Mouse (Mus musculus): Measurements from ENCODE around the gene Trim17.
A peak's percentile ranks its signal among the peaks of the same experiment; 100 is the strongest.

Gene Trim17

DNA sequence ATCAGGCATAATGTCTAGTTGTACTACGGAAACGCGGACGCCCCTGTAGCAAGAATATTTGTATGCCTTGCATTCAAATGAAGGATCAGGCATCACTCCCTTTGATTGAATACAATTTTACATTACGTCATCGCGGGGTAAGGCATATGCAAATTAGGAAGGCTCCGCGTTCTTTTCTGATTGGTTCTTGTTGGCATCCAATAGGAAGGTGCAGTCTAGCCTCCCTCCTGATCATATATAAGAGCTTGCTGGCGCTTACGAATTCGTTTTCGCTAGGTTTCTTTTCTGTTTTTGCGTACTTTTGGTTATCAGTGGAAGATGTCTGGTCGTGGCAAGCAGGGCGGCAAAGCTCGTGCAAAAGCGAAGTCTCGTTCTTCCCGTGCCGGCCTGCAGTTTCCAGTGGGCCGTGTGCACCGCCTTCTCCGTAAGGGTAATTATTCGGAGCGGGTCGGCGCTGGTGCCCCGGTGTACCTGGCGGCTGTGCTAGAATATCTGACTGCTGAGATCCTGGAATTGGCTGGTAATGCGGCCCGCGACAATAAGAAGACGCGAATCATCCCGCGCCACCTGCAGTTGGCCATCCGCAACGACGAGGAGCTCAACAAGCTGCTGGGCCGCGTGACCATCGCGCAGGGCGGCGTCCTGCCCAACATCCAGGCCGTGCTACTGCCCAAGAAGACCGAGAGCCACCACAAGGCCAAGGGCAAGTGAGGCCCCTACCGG is at the start of gene Trim17, which contains the start of gene Hist3h2a:
Gene Trim17 (plus strand): TSS at position 266 of the 723 bp plus-strand sequence.
Gene Hist3h2a (plus strand): TSS at position 266 of the 723 bp plus-strand sequence.
- DNase-seq (ENCODE audit: low spot score): peak; percentile 98

DNA sequence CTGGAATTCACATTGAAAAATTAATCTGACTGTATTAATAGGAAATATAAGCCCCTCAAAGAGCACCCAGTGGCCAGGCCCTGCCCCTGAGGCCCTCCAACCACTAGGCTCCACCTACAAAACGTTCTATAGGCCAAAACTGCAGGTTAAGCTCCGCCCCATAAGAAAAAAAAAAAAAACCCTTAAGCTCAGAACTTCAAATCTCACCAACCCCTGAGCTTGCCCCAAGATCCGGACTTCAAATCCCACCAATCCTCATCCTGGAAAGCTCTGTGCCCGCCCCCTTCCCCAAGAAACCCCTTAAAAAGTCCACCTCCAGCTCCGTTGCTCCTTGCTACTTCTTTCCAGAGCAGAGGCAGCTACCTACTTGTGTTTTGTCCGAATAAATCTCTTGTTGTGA is 49.6 kb upstream of the Trim17 start:
- DNase-seq (ENCODE audit: low spot score): no peak

DNA sequence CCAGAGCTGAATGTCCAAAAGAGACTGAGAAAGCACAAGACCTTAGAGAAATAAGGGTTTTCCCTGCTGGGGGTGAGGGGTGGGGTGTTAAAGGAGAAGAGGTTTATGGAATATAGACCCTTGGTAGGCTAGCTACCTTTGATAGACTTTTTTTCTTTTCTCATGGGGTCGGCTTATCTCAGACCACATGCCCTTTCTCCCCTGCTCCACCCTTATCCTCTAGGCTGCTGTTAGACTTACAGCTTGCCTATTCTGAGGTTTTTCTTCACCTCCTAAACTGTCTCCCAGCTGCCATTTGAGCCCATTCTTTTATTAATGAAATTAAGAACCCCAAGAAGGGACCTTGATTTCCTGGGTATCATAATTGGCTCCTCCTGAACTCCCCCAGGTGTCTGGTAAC is 40.7 kb upstream of the Trim17 start:
- DNase-seq (ENCODE audit: low spot score): no peak

DNA sequence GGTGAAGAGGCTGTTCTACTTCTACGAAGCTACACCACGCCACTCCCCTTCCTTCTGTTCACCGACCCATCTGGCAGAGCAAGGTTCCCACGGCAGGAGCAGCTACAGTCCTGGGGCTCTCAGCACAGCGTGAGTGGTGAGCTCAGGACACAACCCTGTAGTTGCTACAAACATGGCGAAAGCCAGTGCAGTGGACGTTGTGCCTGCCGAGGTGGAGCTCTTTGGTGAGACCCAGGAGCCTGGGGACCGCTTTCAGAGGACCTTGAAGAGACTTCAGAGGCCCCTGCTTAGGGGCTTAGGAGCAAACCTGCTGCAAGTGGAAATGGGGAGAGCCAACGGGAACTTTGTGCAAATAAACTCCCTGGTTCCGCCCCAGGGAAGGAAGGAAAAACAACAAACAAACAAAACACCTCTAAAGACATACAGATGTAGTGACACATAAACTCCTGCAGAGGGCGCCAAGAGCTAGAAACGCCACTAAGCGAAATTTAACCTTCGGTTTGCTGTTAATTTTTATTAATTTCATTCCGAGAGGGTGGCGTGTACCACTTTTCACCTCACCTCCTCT is 39.9 kb upstream of the Trim17 start:
- peak; percentile 58 for DNase-seq (ENCODE audit: low spot score)

DNA sequence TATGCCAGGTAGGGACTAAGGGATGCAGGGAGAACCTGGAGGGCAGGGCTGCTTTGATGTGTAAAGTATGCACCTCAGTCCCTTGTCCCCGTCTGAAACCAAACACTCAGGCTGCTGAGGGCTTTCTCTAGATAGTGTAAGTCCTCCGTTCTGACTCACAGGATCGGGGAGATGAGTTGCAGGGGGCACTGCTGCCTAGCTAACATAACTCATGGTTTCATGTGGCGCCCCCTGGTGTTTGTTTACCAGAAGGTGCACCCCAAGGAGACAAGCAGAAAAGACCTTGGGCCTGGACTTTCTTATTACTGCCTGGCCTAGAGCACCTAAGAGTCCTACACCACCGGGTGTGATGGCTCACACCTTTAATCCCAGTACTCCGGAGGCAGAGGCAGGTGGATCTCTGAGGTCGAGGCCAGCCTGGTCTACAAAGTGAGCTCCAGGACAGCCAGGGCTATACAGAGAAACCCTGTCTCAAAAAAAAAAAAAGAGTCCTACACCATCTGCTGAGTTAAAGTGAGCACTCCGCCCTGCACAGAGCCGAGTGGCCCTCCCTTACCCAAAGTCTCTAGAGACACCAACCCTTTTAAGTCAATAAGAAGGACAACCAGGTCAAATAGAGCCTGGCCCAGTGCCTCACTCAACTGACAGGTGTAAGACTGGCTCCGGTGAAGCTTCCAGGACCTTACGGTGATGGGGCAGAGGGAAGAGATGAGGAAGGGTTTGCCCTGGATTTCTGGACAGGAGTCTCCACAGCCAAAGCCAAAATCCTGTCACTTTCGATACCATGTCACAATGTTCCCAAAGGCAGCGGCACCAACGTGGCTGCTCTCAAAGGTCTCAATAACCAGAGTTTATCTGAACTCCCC is 37.4 kb upstream of the Trim17 start:
- DNase-seq (ENCODE audit: low spot score): peak; percentile 93

DNA sequence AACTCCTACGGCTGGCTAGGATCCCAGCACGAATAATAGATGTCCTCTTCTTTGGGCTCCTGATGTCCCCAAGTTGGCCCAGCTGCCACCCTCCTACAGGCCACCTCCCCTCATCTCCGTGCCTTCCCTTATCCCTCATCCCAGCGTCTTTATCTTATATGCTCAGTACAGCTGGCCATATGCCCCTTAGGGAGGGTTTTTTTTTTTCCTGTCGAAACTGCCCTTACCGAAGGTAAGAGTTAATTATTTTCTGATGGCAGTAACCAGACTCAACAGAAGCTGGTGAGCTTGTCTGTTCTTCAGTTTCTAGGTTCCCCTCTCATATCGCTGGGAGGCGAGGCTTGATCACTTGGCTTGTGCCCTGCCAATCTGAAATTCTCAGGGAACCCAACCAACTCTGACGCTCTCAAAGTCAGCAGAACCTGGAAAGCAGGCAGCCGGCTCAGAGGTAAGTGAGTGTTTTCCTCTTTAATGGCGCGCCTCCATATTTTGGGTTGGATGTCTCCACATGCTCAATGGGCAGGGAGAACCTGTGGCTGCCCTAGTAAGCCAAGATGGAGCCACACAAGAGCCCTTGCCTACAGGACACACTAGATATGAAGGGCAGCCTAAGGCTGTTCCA is 36.6 kb upstream of the Trim17 start, which contains the start of gene Btnl10:
Gene Btnl10 (plus strand): TSS at position 164 of the 622 bp plus-strand sequence.
- peak; percentile 79 for DNase-seq (ENCODE audit: low spot score)

DNA sequence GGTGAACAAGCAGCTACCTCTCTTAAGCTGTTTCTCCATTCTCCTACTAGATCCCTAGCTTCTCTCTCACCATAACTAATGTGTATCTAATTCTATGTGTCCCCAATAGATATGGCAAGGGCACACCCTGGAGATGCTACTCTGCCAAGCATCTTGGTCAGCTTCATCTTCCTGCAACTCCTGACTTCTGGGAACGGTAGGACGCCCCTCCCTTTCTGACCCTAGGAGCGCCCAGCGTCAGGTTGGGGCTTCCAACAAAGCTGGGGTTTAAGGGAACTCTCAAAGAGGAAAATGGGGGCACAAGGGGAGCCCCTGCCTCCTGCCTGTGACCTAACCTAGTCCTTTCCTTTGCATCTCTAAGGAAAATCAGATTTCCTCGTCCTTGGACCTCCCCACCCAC is 35.7 kb upstream of the Trim17 start:
- no peak for DNase-seq (ENCODE audit: low spot score)

DNA sequence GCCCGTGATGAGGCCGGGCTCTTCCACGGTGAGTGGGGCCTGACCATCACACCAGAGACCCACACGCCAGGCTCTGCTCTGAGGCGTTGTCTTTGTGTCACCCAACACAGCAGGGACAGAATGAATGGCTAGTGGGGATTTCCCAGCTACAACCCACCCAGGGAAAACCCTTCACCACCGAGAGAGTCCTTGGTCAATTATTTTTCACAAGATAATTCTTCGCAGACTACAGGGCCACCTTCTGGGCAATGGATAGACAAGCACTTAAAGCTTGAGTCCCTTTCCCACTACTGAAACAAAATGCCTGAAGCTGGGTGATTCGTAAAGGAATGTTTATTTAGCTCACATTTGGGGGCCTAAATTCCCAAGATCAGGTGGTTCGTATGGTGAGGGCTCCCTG is 32.1 kb upstream of the Trim17 start:
- no peak for DNase-seq (ENCODE audit: low spot score)

DNA sequence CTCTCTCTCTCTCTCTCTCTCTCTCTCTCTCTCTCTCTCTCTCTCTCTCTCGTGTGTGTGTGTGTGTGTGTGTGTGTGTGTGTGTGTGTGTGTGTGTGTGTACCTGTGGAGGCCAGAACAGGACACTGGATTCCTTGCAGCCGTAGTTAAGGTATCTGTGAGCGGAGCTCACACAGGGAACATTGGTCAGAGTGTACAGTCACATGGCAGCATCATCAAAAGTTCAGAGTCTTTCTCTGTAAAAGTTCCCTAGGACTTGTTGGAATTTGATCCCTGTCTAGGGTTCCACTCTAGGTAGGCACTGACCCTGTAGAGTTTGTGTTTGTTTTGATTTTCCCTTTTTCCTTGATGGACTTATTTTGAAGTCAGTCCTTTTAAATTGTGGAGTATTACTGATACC is 27.8 kb upstream of the Trim17 start:
- no peak for DNase-seq (ENCODE audit: low spot score)

DNA sequence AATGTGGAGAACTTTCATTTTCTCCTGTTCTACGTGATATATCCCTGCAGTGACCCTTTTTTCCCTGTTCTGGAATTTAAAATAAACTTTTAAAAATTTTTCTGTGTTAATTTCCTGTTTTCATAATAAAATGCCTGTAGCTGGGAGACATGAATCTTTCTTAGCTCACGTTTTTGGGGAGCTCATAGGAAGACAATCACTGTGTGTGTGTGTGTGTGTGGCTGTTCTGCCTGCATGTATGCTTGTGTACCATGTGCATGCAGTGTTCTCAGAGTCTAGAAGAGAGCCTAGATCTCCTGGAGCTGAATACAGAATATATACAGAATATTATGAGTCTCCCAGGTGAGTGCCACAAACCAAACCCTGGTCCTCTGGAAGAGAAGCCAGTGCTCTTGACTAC is 27.4 kb upstream of the Trim17 start:
- no peak for DNase-seq (ENCODE audit: low spot score)

DNA sequence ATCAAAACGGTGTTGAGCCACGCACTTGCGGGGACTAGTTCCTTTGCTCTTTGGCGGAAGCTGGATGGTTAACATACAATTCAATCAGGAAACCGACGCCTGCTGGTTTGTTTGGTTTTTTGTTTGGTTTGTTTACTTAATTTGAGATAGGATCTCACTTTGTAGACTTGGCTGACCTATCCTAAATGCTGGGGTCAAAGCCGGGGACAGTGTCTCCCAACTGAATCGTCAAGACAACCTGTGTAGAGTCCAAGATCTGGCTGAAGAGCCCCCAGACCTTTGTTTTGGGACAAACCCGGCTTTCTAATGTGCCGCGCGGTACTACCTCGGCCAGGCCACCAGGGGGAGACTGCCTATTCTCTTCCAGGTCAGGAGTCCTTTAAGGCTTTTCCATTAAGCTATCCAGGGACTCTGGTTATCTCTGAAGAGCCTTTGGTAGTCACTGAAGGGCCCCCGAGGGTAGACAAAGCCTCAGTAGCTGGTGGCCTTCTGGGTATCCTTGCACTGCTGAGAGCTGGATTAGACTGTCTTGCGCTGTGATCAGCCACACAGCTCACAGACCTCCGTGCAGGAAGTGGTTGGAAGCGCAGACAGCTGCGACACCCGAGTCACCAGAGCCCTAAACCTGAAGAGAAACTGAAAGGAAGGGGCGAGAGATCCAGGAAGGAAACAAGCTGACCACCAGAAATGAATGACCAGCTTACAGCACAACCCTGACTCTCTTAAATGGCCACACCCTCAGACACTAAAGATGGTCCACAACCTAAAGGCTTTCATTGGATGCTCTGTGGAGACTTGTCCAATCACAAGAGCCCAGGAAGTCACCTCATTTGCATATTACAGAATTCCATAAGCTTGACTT is 26.5 kb upstream of the Trim17 start:
- peak; percentile 64 for DNase-seq (ENCODE audit: low spot score)

DNA sequence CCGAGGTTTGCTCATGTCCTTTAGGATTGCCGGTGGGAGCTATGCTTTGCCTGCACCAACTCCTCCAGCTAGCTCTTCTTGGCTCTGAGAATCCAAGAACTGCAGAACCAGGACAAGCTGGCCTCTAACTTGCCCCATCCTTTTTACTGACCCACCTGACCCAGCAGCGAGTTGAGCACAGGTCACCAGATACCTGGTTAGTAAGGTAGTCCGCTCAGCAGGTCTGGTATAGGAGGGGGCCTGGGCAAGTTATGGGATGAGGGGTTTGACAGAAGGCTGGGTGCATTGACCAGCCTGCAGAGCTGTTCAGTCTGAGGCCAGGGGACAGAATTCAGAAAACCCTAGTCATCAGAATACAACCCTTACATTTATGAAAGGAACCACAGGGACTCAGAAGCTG is 25.4 kb upstream of the Trim17 start:
- DNase-seq (ENCODE audit: low spot score): no peak

DNA sequence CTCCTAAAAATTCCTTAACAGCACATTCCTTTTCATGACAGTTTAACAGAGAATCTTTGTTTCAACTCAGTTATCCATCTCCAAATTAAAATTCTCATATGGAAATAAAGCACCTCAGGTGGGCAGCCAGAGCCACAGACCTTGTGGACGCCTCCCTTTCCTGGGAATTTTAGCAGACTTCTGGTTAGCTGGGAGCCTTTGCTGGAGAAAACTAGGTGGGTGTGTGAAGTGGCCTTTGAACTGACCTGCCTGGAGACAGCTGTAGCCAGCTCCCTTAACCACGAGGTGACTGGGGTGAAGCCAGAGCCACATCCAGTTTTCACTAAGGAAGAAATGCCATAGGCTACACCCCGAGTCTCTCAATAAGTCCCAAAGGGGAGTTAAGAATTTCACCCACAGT is 24.8 kb upstream of the Trim17 start:
- DNase-seq (ENCODE audit: low spot score): no peak

DNA sequence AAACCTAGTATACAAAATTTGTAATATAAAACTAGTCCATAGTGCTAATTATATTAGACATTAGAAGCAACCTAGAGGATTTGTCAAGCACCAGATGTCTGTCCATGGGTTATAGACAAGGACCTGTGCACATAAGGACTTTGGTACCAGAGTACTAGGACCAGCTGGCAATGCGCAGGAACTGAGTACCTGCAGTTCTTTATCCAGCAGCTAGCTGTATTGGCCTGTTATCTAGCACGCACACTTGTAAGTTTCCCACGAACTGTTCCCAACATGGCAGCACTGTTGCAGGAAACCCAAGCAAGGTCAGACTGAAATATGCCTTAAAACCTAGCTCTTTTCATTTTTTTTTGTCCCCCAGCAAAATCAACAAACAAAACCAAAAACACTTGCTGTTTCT is 24.2 kb upstream of the Trim17 start:
- DNase-seq (ENCODE audit: low spot score): no peak

DNA sequence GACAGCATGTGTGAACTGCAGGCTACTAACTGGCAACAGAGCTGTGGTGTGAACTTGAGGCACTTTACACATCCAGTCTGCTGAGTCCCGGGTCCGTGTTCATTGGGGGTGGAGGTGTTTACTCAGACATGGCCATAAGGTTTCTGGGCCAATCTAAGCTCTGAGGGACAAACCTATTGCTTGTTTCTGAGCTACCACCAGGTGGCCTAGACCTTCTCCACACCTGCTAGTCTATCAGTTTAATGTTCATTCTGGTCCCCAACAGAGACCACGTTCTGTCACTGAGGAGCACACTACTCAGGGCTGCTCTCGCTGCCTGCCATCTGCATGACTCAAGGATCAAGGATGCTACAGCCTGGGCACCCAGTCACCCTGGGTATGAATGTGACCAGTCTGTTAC is 22.9 kb upstream of the Trim17 start:
- no peak for DNase-seq (ENCODE audit: low spot score)

DNA sequence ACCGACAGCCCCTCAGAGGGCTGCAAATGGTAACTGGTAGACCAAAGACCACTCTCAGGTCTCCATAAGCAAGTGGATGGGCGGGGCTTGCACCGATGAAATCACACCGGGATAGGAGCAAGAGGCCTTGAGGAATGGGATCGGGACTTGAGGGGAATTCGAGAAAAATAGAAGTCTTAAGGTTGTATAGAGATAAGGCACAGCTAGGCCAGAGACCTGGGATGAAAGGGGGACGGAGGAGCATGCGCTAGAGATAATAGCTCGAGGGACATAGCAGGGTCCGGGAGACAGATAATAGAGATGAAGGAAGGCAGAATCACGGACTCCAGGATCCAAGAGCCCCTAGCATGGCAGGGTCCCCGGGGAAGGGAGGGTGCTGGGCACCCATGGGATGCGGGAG is 16.6 kb upstream of the Trim17 start:
- DNase-seq (ENCODE audit: low spot score): no peak

DNA sequence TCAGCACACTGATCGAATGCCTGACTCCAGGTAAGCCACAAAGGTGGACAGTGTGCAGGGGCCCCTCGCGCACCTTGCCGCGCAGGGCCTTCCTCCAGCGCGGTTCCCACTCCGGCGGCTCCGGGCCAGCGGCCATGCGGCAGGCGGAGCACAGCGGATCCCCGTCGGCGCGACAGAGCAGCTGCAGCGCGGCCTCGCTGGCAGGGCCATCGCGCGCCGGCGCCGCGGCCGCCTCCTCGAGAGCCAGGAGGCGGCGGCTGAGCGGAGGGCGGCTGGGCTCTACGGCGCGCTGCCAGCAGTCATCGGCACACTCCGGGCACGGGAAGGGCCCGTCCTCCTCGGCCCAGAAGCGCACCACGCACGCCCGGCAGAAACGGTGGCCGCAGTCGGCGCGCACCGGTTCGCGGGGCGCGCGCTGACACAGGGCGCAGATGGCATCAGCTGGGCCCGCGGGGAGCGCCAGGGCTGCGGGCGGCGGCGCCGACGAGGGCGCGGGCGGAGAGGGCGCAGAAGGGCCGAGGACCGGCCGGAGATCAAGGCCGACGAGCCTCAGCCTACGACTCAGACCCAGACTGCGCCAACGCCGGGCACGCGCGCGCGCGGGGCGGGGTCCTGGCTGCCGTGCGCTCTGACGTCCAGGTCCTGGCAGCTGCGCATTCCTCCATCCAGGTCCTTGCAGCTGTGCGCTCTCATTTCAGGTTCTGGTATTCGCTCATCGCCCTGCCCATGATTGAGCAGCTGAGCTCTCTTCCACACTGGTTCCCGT is 16.0 kb upstream of the Trim17 start, which contains the start of gene Rnf187:
Gene Rnf187 (minus strand): TSS at position 595 of the 766 bp plus-strand sequence.
- DNase-seq (ENCODE audit: low spot score): peak; percentile 84

DNA sequence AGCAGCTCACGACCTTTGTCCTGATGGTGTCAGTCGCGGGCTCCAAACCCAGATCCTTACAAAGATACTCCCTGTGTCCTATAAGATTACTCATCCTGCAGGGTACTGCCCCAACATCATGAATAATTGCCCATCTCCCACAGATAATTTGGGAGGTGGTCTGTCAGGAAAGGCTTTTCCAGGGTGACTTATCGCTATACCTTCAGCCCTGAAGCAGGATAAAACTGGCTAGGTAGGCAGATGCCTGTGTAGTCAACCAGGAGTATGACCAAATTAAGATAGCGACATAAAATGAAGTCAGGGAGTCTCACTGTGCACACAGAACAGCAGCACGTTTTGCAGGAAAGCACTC is 15.4 kb upstream of the Trim17 start:
- no peak for DNase-seq (ENCODE audit: low spot score)

DNA sequence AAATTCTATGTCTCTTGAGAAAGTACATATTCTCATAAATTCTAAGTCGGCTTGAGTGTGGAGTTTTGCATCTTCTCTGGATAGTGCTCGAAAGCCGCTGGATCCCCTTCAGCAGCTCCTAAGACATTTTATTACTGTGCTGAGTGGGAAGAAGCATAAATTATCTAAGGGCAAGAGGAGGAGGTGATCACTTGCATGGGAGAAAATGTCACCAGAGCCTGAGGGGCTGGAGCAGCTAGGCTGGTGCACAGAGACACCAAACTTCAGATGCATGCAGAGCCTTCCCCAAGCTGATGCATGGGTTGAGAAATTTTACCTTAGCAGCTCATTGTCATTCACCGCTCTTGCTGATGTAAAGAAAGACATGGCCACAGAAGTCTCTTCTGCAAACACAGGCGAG is 10.3 kb upstream of the Trim17 start:
- no peak for DNase-seq (ENCODE audit: low spot score)

DNA sequence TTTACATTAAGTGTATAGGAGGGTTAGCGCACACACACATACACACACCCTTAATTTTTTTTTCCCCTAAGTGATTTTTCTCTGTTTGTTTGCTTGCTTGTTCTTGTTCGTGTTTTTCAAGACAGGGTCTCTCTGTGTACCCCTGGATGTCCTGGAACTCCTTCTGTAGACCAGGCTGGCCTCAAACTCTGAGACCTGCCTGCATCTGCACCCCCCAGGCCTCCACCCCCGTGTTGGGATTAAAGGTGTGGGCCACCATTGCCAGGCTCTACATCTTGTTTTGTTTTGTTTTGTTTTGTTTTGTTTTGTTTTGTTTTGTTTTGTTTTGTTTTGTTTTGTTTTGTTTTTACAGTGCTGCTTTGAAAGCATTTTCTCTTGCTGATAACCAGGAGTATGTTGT is 7.2 kb upstream of the Trim17 start:
- no peak for DNase-seq (ENCODE audit: low spot score)
